ENCODE assay signal across 13 mouse cellular contexts in genomic region chr2:66158140-66158915, GRCm38 (mm10). TPM values are rescaled to one million over a fixed set of nuclear protein-coding genes. Genes with fewer than 3 reads are reported as not detected.
A peak's percentile ranks its signal among the peaks of the same experiment; 100 is the strongest.
DNase-seq lines count a peak whose midpoint lies in the region; ATAC-seq lines count a peak whose summit lies in the region.
"Had no signal": no experiment of that assay in that cellular context is flagged by ENCODE, and none has a peak within 500 bp of the region (broad histone marks: within the 10 kb centered on the region; RNA-seq: fewer than 3 reads in every experiment).

No protein-coding gene starts in this region.

- H3K36me3 ChIP-seq in hindbrain, embryonic 14.5 days (replicated peaks; ENCODE audit: control insufficient read depth, insufficient read depth) = no peaks in the 10 kb centered on the region
- H3K36me3 ChIP-seq in hindbrain, embryonic 12.5 days = no peaks in the 10 kb centered on the region
- H3K36me3 ChIP-seq in heart, embryonic 10.5 days = no peaks in the 10 kb centered on the region
- H3K36me3 ChIP-seq: heart, embryonic 13.5 days; stomach, embryonic 15.5 days had no signal

- H3K4me3 ChIP-seq in hindbrain, embryonic 14.5 days (replicated peaks; ENCODE audit: low read length) = no peak overlapping the region
- no peak overlapping the region for H3K4me3 ChIP-seq in hindbrain, embryonic 12.5 days
- no peak overlapping the region for H3K4me3 ChIP-seq in heart, embryonic 10.5 days
- H3K4me3 ChIP-seq: heart, embryonic 13.5 days; megakaryocyte, embryonic 14.5 days; myocyte; stomach, embryonic 15.5 days had no signal

- H3K4me2 ChIP-seq in hindbrain, embryonic 14.5 days (replicated peaks) = no peak overlapping the region
- no peak overlapping the region for H3K4me2 ChIP-seq in hindbrain, embryonic 12.5 days (replicated peaks)
- H3K4me2 ChIP-seq: heart, embryonic 13.5 days; stomach, embryonic 15.5 days had no signal

- H3K9ac ChIP-seq in hindbrain, embryonic 14.5 days = no peak overlapping the region
- no peak overlapping the region for H3K9ac ChIP-seq in hindbrain, embryonic 12.5 days
- H3K9ac ChIP-seq: heart, embryonic 13.5 days; liver, embryonic 14.5 days; stomach, embryonic 15.5 days had no signal

- no peaks in the 10 kb centered on the region for H3K27me3 ChIP-seq in hindbrain, embryonic 14.5 days (ENCODE audit: control insufficient read depth, insufficient read depth, low read length)
- H3K27me3 ChIP-seq in hindbrain, embryonic 12.5 days = no peaks in the 10 kb centered on the region
- H3K27me3 ChIP-seq in heart, embryonic 10.5 days (ENCODE audit: insufficient read depth, poor library complexity, severe bottlenecking) = no peaks in the 10 kb centered on the region
- H3K27me3 ChIP-seq: heart, embryonic 13.5 days; megakaryocyte, embryonic 14.5 days; stomach, embryonic 15.5 days had no signal

- 65% methylated on average over 7 of the region's 7 CpGs for WGBS in hindbrain, embryonic 14.5 days
- 74% methylated on average over 7 of the region's 7 CpGs for WGBS in hindbrain, embryonic 12.5 days
- WGBS in heart, embryonic 10.5 days = 68% methylated on average over 7 of the region's 7 CpGs

- H3K4me1 ChIP-seq in hindbrain, embryonic 14.5 days (replicated peaks; ENCODE audit: control insufficient read depth, insufficient read depth, low read length) = no peaks in the 10 kb centered on the region
- no peaks in the 10 kb centered on the region for H3K4me1 ChIP-seq in hindbrain, embryonic 12.5 days
- no peaks in the 10 kb centered on the region for H3K4me1 ChIP-seq in heart, embryonic 10.5 days
- H3K4me1 ChIP-seq: heart, embryonic 13.5 days; megakaryocyte, embryonic 14.5 days; stomach, embryonic 15.5 days had no signal

- DNase-seq in hindbrain, embryonic 14.5 days (ENCODE audit: low spot score) = no peak
- DNase-seq in retina, postnatal 1 day = peak; percentile 38
- no peak for DNase-seq in retina, embryonic 14.5 days (ENCODE audit: low spot score)
- DNase-seq in cerebellum, postnatal 10 days = peak; percentile 76 to 84
- DNase-seq in thymus, postnatal 36 days = no peak
- DNase-seq in heart, embryonic 10.5 days (ENCODE audit: low spot score) = no peak
- DNase-seq: thymus, postnatal 25 days had no signal

- no peaks in the 10 kb centered on the region for H3K9me3 ChIP-seq in hindbrain, embryonic 14.5 days (ENCODE audit: control insufficient read depth, low read length)
- H3K9me3 ChIP-seq in hindbrain, embryonic 12.5 days (replicated peaks) = no peaks in the 10 kb centered on the region
- H3K9me3 ChIP-seq in heart, embryonic 10.5 days = no peaks in the 10 kb centered on the region
- H3K9me3 ChIP-seq: heart, embryonic 13.5 days; megakaryocyte, embryonic 14.5 days; stomach, embryonic 15.5 days had no signal

- H3K27ac ChIP-seq in hindbrain, embryonic 14.5 days = no peak overlapping the region
- no peak overlapping the region for H3K27ac ChIP-seq in hindbrain, embryonic 12.5 days
- no peak overlapping the region for H3K27ac ChIP-seq in heart, embryonic 10.5 days
- H3K27ac ChIP-seq: heart, embryonic 13.5 days; liver, embryonic 14.5 days; stomach, embryonic 15.5 days had no signal

- peak; percentile 31; the same call in 1 of the 2 replicates for ATAC-seq in hindbrain, embryonic 14.5 days (ENCODE audit: low FRiP score)
- no peak for ATAC-seq in hindbrain, embryonic 12.5 days (ENCODE audit: low FRiP score)

RNA-seq across cellular contexts. Expression of gene Galnt3, which starts 33.5 kb away (rescaled TPM):
- 0.70 and 1.4 TPM in 2 replicates for polyA plus RNA-seq in hindbrain, embryonic 14.5 days (2014; fragmentation: Nextera tagmentation; extraction: Ambion mirVana)
- polyA plus RNA-seq in hindbrain, embryonic 12.5 days (2016; fragmentation: Nextera tagmentation; extraction: Ambion mirVana) = 2.8 and 3.5 TPM in 2 replicates
- polyA plus RNA-seq in heart, embryonic 10.5 days (2016; fragmentation: Nextera tagmentation; extraction: Ambion mirVana) = 0.25 and 2.0 TPM in 2 replicates

Comparison
In these comparisons a context has a peak if more than half of its experiments do, and no peak if none do; other contexts are left out.
1. DNase-seq: peak in retina, postnatal 1 day (single experiment) and cerebellum, postnatal 10 days (2 of 2); none in hindbrain, embryonic 14.5 days (single experiment), retina, embryonic 14.5 days (single experiment), thymus, postnatal 36 days (0 of 2) and heart, embryonic 10.5 days (single experiment).